Mouse (Mus musculus): ENCODE measurements around the gene Gm28051. TPM values are rescaled to one million over a fixed set of nuclear protein-coding genes. Genes with fewer than 3 reads are reported as not detected.

Gene Gm28051
- polyA plus RNA-seq, 1 experiment: not detected

DNA sequence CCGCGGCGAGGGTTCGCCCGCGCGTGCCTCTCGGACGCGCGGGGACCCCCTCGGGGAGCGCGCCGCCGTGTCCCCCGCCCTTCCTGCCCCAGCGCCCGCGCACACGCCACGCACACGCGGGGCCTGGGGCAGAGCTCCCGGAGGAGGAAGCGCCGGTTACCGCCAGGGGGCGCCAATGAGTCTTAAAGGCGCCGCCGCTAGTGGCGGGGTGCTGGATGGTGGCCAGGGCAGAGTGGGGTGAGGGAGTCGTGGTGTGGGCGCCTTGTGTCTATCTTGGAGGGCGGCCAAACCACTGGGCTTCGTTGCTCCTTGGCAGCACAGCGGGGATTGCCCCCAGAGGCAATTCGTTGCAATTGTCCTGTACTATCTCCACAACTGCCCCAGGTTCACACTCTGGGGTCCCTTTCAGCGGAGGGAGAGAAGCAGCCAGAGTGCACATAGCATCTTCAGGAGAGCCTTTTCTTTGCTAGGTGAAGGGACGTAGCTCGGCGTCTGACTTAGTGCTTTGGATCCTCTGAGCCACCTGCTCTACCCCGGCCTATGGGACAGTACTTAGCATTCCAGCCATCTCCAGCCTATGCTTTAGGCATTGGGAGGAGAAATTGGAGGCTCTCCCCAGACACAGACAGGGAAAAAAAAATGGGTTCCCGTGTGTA is 52.2 kb downstream of the Gm28051 start:
- peaks cover 37% of the 10 kb centered on the region for H3K4me1 ChIP-seq (ENCODE audit: control insufficient read depth, insufficient read depth, low read length)
- H3K4me3 ChIP-seq (ENCODE audit: insufficient read depth, low read depth, low read length): peak overlapping the region; percentile 100
- 2% methylated on average over 45 of the region's 45 CpGs for WGBS
- peak overlapping the region; percentile 94 for H3K27ac ChIP-seq (ENCODE audit: insufficient read depth, low read depth, low read length)
- peak; percentile 98 for TF ChIP-seq CTCF (IDR thresholded peaks at IDR 0.05; ENCODE audit: insufficient read depth, low read depth, low read length)
- TF ChIP-seq POLR2A (IDR thresholded peaks at IDR 0.05; ENCODE audit: insufficient read depth, low read depth, low read length): peak; percentile 38; the same call in 1 of the 2 replicates

DNA sequence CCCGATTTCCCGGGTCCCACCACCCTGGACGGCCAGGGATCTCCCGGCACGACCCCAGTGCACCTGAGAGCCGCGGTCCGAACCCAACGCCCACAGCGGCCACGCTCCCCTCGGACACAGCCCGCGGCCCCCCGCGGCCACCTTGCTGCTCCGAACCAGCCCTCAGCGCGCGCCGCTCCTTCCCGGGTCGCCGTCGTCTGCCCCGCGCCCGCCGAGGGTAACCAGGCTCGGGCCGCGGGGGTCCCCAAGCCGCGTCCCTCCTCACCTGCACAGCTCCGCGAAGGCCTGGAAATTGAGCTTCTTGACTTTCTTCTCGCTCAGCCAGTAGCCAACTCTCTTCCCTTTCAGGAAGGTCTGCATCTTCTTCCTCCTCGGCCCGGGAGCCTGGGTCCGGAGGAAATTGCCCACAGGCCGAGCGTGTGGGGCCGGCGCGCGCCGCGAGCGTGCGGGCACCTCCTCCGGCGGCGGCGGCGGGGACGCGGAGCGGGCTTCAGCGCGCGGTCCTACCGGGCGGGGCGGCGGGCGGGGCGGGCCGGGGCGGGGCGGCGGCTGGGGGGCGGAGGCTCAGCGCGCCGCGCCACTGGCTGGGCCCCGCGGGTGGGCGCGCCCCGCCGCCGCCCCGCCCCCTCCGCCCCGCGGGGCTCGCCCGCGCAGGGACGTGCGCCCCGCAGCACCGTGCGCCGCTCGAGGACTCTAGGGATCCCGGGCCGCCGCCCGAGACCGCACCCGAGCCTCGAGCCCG is 52.9 kb downstream of the Gm28051 start, which contains the start of gene Itpk1:
TSS of gene Itpk1 (minus strand) at position 474 of the 742 bp plus-strand sequence.
- H3K27ac ChIP-seq (ENCODE audit: insufficient read depth, low read depth, low read length): peak within 1 kb of the TSS; percentile 94
- WGBS: 1% methylated on average over 100 of the region's 105 CpGs
- peak within 1 kb of the TSS; percentile 100 for H3K4me3 ChIP-seq (ENCODE audit: insufficient read depth, low read depth, low read length)
- TF ChIP-seq CTCF (IDR thresholded peaks at IDR 0.05; ENCODE audit: insufficient read depth, low read depth, low read length): no peak
- peak; percentile 69 for TF ChIP-seq POLR2A (IDR thresholded peaks at IDR 0.05; ENCODE audit: insufficient read depth, low read depth, low read length)
- peaks cover 39% of the 10 kb centered on the region for H3K4me1 ChIP-seq (ENCODE audit: control insufficient read depth, insufficient read depth, low read length)

GRCm38 (mm10) chr12:102703921-102704408 is 53.6 kb downstream of the Gm28051 start:
- Histone ChIP-seq H3K4me1 (ENCODE audit: control insufficient read depth, insufficient read depth, low read length) (peaks cover 43% of the 10 kb centered on the region), H3K27ac (ENCODE audit: insufficient read depth, low read depth, low read length) (peak overlapping the region; percentile 66), H3K4me3 (ENCODE audit: insufficient read depth, low read depth, low read length) (peak overlapping the region; percentile 96)
- 7% methylated on average over 17 of the region's 17 CpGs for WGBS
- TF ChIP-seq POLR2A (IDR thresholded peaks at IDR 0.05; ENCODE audit: insufficient read depth, low read depth, low read length) (no peak), CTCF (IDR thresholded peaks at IDR 0.05; ENCODE audit: insufficient read depth, low read depth, low read length) (no peak)

DNA sequence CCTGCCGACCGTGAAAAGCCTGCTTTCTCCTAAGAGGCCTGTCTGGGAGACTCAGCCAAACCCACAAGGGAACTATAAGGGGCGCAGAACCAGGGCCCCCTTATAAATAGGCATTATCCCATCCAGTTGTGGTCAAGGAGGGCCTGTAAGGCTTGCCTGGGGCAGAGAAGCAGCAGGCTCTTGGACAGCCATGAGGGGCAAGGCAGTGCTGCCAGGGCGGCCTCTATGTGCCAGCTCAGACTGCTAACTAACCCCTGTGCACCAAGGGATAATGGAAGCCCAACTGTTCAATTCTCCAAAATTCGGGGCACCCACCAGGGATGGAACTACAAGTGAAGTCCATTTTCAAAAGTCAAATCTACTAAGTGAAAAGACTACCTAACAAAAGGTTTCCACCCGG is 54.1 kb downstream of the Gm28051 start:
- H3K4me1 ChIP-seq (ENCODE audit: control insufficient read depth, insufficient read depth, low read length): peaks cover 48% of the 10 kb centered on the region
- no peak for TF ChIP-seq POLR2A (IDR thresholded peaks at IDR 0.05; ENCODE audit: insufficient read depth, low read depth, low read length)
- no peak for TF ChIP-seq CTCF (IDR thresholded peaks at IDR 0.05; ENCODE audit: insufficient read depth, low read depth, low read length)
- H3K27ac ChIP-seq (ENCODE audit: insufficient read depth, low read depth, low read length): peak overlapping the region; percentile 49; the same call in 1 of the 2 replicates
- 14% methylated on average over 6 of the region's 6 CpGs for WGBS
- peak overlapping the region; percentile 96 for H3K4me3 ChIP-seq (ENCODE audit: insufficient read depth, low read depth, low read length)

- no peak for TF ChIP-seq POLR2A (IDR thresholded peaks at IDR 0.05; ENCODE audit: insufficient read depth, low read depth, low read length)
- TF ChIP-seq CTCF (IDR thresholded peaks at IDR 0.05; ENCODE audit: insufficient read depth, low read depth, low read length): no peak
- peak overlapping the region; percentile 96 for H3K4me3 ChIP-seq (ENCODE audit: insufficient read depth, low read depth, low read length)
- 0 out of 2 replicates have a peak overlapping the region, but pooled peaks have one; percentile 49 for H3K27ac ChIP-seq (ENCODE audit: insufficient read depth, low read depth, low read length)
- WGBS: 5% methylated on average over 4 of the region's 4 CpGs
- peaks cover 48% of the 10 kb centered on the region for H3K4me1 ChIP-seq (ENCODE audit: control insufficient read depth, insufficient read depth, low read length)
Measured at GRCm38 (mm10) chr12:102703111-102703412, 54.5 kb downstream of the Gm28051 start.

DNA sequence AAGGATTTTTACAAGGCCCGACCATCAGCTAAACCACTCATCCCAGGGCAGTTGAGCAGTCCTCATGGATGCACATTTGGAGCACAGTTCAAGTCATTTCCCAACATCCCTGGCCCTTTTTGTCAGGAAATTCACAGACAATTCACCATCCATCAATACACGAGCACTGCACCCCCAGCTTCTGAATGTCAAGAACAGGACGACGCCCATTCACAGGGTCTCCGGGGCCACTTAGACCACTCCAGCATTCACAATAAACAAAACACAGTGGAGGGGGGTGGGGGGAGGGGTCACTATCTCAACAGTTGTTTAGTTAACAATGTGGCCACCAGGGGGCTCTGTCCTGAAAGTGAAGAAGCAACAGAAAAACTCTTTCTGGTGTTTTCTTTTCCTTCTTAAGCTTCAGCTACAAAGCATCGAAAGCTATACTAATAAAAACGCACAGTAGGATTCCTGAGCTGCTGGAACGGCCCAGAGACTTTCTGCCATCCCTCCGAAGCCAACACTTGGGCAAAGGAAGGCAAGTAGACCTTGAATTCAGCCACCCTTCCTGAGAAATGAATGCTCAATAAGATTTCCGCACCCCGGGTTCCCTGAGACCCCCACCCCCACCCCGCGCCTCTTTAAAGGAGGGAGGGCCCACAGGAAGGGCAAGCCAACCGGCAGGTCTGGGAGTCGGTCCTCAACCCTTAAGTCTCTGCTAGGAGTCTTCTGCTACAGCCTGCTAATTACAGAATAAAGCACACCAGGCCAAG is 55.0 kb downstream of the Gm28051 start:
- Histone ChIP-seq H3K4me3 (ENCODE audit: insufficient read depth, low read depth, low read length) (peak overlapping the region; percentile 96), H3K4me1 (ENCODE audit: control insufficient read depth, insufficient read depth, low read length) (peaks cover 52% of the 10 kb centered on the region), H3K27ac (ENCODE audit: insufficient read depth, low read depth, low read length) (no peak overlapping the region)
- TF ChIP-seq POLR2A (IDR thresholded peaks at IDR 0.05; ENCODE audit: insufficient read depth, low read depth, low read length) (no peak), CTCF (IDR thresholded peaks at IDR 0.05; ENCODE audit: insufficient read depth, low read depth, low read length) (peak; percentile 50)
- 4% methylated on average over 15 of the region's 15 CpGs for WGBS

GRCm38 (mm10) chr12:102701691-102702207 is 55.8 kb downstream of the Gm28051 start:
- TF ChIP-seq POLR2A (IDR thresholded peaks at IDR 0.05; ENCODE audit: insufficient read depth, low read depth, low read length) (no peak), CTCF (IDR thresholded peaks at IDR 0.05; ENCODE audit: insufficient read depth, low read depth, low read length) (no peak)
- H3K4me1 ChIP-seq (ENCODE audit: control insufficient read depth, insufficient read depth, low read length): peaks cover 59% of the 10 kb centered on the region
- H3K27ac ChIP-seq (ENCODE audit: insufficient read depth, low read depth, low read length): no peak overlapping the region
- no peak overlapping the region for H3K4me3 ChIP-seq (ENCODE audit: insufficient read depth, low read depth, low read length)
- 94% methylated on average over 5 of the region's 5 CpGs for WGBS

DNA sequence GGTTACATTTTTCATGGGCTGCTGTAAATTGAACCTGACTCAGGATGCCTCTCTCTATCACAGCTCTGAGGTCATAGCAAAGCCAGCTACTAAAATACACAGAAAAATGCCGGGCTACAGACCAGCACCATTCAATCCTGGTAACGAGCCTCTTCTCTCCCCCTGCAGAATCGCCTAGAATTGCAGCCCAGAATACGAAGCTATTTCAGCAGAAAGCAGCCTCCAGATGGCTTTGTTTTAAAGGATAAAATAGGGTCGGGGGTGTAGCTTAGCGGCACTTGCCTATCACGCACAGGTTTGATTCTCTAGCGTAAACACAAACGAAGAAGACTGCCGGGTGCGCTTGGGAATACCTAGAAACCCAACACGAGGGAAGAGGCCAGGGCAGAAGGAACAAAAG is 57.1 kb downstream of the Gm28051 start:
- TF ChIP-seq CTCF (IDR thresholded peaks at IDR 0.05; ENCODE audit: insufficient read depth, low read depth, low read length) (no peak), POLR2A (IDR thresholded peaks at IDR 0.05; ENCODE audit: insufficient read depth, low read depth, low read length) (no peak)
- 47% methylated on average over 12 of the region's 12 CpGs for WGBS
- Histone ChIP-seq H3K4me3 (ENCODE audit: insufficient read depth, low read depth, low read length) (no peak overlapping the region), H3K27ac (ENCODE audit: insufficient read depth, low read depth, low read length) (no peak overlapping the region), H3K4me1 (ENCODE audit: control insufficient read depth, insufficient read depth, low read length) (peaks cover 63% of the 10 kb centered on the region)
